Mouse (Mus musculus): ENCODE measurements around the gene Ndufa4l2. TPM values are rescaled to one million over a fixed set of nuclear protein-coding genes. Genes with fewer than 3 reads are reported as not detected.

Ndufa4l2 gene
- polyA plus RNA-seq, 1 experiment from 2014 or later = 23.1 TPM

DNA sequence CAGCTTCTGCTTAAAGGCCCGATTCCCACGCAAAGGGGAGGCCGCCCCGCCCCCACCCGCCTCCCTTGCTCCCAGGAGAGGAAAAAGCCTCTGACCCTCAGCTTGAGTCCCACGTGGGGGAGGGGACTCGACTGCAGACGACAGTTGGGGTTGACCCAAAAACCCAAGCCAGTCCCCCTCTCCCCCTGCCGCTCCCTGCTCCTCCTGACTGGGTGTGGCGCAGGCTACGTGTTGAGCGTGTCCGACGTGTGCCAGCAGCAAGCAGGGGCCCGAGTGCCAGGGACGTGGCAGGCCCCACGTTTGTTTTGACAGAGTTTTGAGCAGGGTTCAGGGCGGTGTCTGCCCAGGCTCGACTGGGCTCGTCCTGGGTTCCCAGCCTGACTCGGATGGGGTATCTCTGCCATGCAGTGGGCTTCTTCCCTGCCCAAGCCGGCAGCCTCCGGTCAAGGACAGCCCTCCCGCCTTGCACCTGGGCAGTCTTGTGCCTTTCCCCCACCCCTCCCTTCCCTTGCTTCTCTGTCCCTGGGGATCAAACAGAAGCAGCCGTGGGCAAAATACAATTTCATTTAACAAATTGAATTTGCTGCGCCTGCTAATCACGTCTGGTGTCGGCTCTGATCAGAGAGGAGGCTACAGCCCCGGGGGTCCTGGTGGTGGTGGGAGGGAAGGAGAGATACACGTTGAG is 2.0 kb downstream of the Ndufa4l2 start:
- Histone ChIP-seq H3K4me3 (ENCODE audit: low read depth, low read length) (peak overlapping the region; percentile 35), H3K9ac (replicated peaks) (peak overlapping the region; percentile 57), H3K27me3 (ENCODE audit: insufficient read depth, low read length) (peaks cover 32% of the 10 kb centered on the region), H3K27ac (ENCODE audit: low read depth) (peak overlapping the region; percentile 82), H3K36me3 (replicated peaks; ENCODE audit: insufficient read depth, low read length) (peaks cover 33% of the 10 kb centered on the region), H3K4me1 (ENCODE audit: insufficient read depth) (peaks cover 57% of the 10 kb centered on the region), H3K4me2 (ENCODE audit: low read depth, low read length) (peak overlapping the region; percentile 71), H3K9me3 (ENCODE audit: low read length) (no peaks in the 10 kb centered on the region)
- WGBS (ENCODE audit: insufficient replicate concordance) = 30% methylated on average over 29 of the region's 30 CpGs
- peak; percentile 65 for ATAC-seq
- DNase-seq = peak; percentile 76
- TF ChIP-seq EP300 (IDR thresholded peaks at IDR 0.05; ENCODE audit: low read depth) = 0 out of 2 replicates have a peak, but pooled peaks have one; percentile 40
- TF ChIP-seq CTCF (IDR thresholded peaks at IDR 0.05; ENCODE audit: low read depth) = no peak

DNA sequence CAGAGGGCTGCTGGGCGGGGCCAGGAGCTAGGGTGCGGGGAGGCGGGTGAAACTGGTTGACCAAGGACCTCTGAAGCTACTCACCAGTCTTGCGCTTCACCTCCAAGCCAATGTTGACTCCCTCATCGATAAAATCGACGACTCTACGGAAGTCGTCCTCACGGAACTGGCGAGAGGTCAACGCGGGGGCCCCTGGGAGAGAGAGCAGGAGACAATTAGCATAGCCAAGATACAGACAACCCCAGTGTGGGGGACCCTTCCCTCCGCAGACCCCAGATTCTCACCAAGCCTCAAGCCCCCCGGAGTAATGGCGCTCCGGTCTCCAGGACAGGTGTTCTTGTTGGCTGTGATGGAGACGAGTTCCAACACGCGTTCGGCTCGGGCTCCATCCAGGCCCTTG is 3.2 kb downstream of the Ndufa4l2 start:
- Histone ChIP-seq H3K4me2 (ENCODE audit: low read depth, low read length) (peak overlapping the region; percentile 71; the same call in 1 of the 2 replicates), H3K36me3 (replicated peaks; ENCODE audit: insufficient read depth, low read length) (peaks cover 33% of the 10 kb centered on the region), H3K27ac (ENCODE audit: low read depth) (peak overlapping the region; percentile 82; the same call in 1 of the 2 replicates), H3K9ac (replicated peaks) (no peak overlapping the region), H3K4me3 (ENCODE audit: low read depth, low read length) (no peak overlapping the region), H3K4me1 (ENCODE audit: insufficient read depth) (peaks cover 55% of the 10 kb centered on the region), H3K27me3 (ENCODE audit: insufficient read depth, low read length) (peaks cover 23% of the 10 kb centered on the region), H3K9me3 (ENCODE audit: low read length) (no peaks in the 10 kb centered on the region)
- 91% methylated on average over 22 of the region's 22 CpGs for WGBS (ENCODE audit: insufficient replicate concordance)
- no peak for DNase-seq
- ATAC-seq = no peak
- TF ChIP-seq EP300 (IDR thresholded peaks at IDR 0.05; ENCODE audit: low read depth) (no peak), CTCF (IDR thresholded peaks at IDR 0.05; ENCODE audit: low read depth) (no peak)

DNA sequence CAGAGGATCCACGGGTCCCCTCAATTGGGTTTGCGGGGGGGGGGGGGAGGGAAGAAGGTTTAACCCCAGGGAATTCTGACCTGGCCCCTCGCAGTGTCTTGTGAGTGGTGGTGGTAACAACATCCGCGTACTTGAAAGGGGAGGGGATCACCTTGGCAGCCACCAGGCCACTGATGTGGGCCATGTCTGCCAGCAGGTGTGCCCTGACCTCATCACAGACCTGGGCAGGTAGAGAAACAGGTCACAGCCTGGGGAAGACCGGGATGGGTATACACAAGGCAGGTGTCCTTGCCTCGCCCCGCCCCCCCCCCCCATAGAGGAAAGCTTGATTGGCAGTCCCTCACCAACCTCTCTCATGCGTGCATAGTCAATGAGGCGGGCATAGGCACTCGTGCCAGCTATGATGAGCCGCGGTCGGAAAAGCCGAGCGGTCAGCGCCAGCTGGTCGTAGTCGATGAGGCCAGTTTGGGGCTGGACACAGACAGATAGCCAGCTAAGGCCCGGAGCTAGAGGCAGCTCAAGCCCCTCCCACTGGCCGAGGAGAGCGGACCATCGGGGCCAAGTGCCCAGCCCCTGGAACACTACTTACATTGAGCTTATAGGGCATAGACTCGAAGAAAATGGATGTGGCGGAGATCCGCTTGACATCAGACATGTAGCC is 4.4 kb downstream of the Ndufa4l2 start:
- peaks cover 43% of the 10 kb centered on the region for H3K4me1 ChIP-seq (ENCODE audit: insufficient read depth)
- H3K27me3 ChIP-seq (ENCODE audit: insufficient read depth, low read length) = peaks cover 18% of the 10 kb centered on the region
- no peak overlapping the region for H3K27ac ChIP-seq (ENCODE audit: low read depth)

DNA sequence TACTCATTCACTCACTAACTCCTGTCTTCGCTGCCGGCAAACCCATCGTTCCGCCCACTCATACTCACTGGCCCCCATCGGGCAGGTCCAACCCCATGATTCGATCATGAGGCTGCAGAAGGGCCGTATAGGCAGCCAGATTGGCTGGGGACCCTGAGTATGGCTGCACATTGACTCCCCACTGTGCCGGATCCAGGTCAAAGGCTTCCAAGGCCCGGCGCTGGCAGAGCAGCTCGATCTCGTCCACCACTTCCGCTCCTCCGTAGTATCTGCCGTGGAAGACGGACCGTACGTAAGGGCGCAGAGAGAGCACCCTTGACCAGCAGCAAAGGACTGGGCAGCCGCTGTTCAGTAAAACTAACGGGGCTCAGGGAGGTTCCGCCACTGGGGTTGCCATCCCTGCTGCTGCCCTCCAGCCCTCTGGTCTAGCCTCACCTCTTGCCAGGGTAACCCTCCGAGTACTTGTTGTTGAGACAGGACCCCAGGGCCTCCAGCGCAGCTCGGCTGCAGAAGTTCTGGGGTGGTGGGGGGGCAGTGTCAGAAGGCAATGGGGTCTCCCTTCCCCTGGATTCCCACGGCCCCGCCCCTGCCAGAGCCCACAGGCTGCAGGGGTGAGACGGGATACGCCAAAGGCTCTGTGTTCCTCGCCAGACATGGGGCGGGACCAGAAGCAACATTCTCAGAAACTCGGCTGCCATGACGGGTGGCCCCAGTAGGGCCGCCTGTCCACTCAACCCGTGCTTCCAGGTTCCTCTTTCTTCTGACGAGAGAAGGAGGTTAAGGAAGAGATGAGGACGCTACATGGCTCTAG is 5.3 kb downstream of the Ndufa4l2 start:
- Histone ChIP-seq H3K4me2 (ENCODE audit: low read depth, low read length) (peak overlapping the region; percentile 79), H3K4me3 (ENCODE audit: low read depth, low read length) (peak overlapping the region; percentile 60), H3K27me3 (ENCODE audit: insufficient read depth, low read length) (peaks cover 20% of the 10 kb centered on the region), H3K9ac (replicated peaks) (peak overlapping the region; percentile 62; the same call in 1 of the 2 replicates), H3K36me3 (replicated peaks; ENCODE audit: insufficient read depth, low read length) (peaks cover 33% of the 10 kb centered on the region), H3K4me1 (ENCODE audit: insufficient read depth) (peaks cover 34% of the 10 kb centered on the region), H3K9me3 (ENCODE audit: low read length) (no peaks in the 10 kb centered on the region), H3K27ac (ENCODE audit: low read depth) (peak overlapping the region; percentile 80)
- no peak for DNase-seq
- WGBS (ENCODE audit: insufficient replicate concordance) = 90% methylated on average over 37 of the region's 37 CpGs
- ATAC-seq = no peak
- TF ChIP-seq CTCF (IDR thresholded peaks at IDR 0.05; ENCODE audit: low read depth) (no peak), EP300 (IDR thresholded peaks at IDR 0.05; ENCODE audit: low read depth) (no peak)

More for the DNA sequence above, 4.4 kb downstream of the Ndufa4l2 start:
- 90% methylated on average over 25 of the region's 26 CpGs for WGBS (ENCODE audit: insufficient replicate concordance)
- Histone ChIP-seq H3K36me3 (replicated peaks; ENCODE audit: insufficient read depth, low read length) (peaks cover 33% of the 10 kb centered on the region), H3K9me3 (ENCODE audit: low read length) (no peaks in the 10 kb centered on the region), H3K9ac (replicated peaks) (no peak overlapping the region), H3K4me3 (ENCODE audit: low read depth, low read length) (no peak overlapping the region), H3K4me2 (ENCODE audit: low read depth, low read length) (no peak overlapping the region)
- no peak for ATAC-seq
- no peak for DNase-seq
- no peak for TF ChIP-seq CTCF (IDR thresholded peaks at IDR 0.05; ENCODE audit: low read depth)
- no peak for TF ChIP-seq EP300 (IDR thresholded peaks at IDR 0.05; ENCODE audit: low read depth)

DNA sequence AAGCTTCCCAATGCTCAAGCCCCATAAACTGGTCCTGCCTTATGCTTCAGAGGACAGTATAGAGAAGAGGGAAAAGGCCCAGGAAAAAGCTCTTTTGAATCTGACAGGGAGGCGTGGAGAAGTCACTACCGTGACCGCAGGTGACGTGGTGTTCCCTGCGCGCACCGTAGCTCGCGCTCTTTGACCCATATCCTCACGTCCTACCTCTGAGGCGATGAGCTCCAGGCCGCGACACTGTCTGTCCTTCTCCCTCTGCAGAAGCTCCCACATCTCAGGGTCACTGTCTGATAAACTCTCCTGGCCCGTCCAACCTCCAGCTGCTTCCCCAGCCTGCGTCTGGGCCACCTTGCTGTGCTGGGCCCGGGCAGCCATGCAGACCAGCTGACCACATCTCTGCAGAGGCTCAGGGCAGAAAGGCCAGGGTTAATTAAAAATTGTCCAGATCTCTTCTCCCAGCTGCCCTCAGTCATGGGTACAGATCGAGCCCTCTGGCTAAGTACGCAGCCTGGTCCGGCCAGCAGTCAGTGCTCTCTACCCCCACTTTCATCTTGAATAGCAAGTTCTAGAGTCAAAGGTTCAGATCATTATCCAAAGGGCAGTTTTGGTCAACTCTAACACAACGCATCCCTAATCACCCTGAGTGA is 6.1 kb downstream of the Ndufa4l2 start:
- peak overlapping the region; percentile 60 for H3K4me3 ChIP-seq (ENCODE audit: low read depth, low read length)
- DNase-seq (no peak), ATAC-seq (peak; percentile 43)
- H3K27ac ChIP-seq (ENCODE audit: low read depth) = peak overlapping the region; percentile 80
- H3K9me3 ChIP-seq (ENCODE audit: low read length) = no peaks in the 10 kb centered on the region
- TF ChIP-seq CTCF (IDR thresholded peaks at IDR 0.05; ENCODE audit: low read depth) = no peak
- no peak for TF ChIP-seq EP300 (IDR thresholded peaks at IDR 0.05; ENCODE audit: low read depth)
- H3K27me3 ChIP-seq (ENCODE audit: insufficient read depth, low read length) = peaks cover 23% of the 10 kb centered on the region
- H3K4me2 ChIP-seq (ENCODE audit: low read depth, low read length) = peak overlapping the region; percentile 79
- H3K4me1 ChIP-seq (ENCODE audit: insufficient read depth) = peaks cover 29% of the 10 kb centered on the region
- WGBS (ENCODE audit: insufficient replicate concordance) = 56% methylated on average over 20 of the region's 20 CpGs
- H3K36me3 ChIP-seq (replicated peaks; ENCODE audit: insufficient read depth, low read length) = peaks cover 33% of the 10 kb centered on the region
- H3K9ac ChIP-seq (replicated peaks) = peak overlapping the region; percentile 62

Measured in liver, postnatal 0 days (tissue).